Mouse (Mus musculus): ENCODE data around the gene Mei1. TPM values are rescaled to one million over a fixed set of nuclear protein-coding genes. Genes with fewer than 3 reads are reported as not detected.

The Mei1 gene
- total RNA-seq (2023) = not detected

DNA sequence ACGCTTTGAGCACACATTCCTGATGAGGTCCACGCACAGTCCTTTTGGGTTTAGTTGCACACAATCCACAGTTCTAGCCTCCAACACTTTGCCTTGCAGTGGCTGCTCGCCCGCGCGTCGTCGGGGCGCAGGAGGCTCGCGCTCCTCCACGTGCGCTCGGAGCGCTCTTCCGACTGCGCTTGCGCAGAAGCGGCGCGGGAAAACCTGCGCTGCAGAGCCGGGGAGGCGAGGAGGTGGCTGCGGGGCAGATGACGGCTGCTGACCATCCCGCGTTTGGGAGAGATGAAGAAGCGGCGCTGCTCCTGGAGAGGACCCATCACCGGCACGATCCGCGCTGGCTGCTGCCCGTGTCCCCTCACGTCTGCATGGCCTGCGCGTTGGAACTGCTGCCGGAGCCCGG is at the start of gene Mei1:
TSS of gene Mei1 (plus strand) at position 99 of the 400 bp plus-strand sequence.

DNA sequence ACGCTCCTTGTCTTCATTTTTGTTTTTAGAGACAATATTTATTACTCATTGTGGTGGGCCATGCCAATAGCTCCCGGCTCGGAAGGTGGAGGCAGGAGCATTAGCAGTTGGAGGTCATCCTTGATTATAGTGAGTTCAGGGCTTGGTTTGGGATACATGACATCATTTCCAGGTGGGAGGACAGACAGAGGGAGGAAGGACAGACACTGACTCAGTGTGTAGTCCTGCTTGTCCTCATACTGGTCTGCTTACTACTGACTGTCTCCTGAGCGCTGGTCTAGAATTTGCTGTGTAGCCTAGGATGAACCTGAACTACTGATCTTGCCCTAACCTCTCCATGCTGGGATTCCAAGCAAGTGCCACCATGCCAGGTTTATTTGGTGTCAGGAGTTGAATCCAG is 36.0 kb upstream of the Mei1 start, which contains the start of gene Desi1:
TSS of gene Desi1 (minus strand) at position 101 of the 400 bp plus-strand sequence.

DNA sequence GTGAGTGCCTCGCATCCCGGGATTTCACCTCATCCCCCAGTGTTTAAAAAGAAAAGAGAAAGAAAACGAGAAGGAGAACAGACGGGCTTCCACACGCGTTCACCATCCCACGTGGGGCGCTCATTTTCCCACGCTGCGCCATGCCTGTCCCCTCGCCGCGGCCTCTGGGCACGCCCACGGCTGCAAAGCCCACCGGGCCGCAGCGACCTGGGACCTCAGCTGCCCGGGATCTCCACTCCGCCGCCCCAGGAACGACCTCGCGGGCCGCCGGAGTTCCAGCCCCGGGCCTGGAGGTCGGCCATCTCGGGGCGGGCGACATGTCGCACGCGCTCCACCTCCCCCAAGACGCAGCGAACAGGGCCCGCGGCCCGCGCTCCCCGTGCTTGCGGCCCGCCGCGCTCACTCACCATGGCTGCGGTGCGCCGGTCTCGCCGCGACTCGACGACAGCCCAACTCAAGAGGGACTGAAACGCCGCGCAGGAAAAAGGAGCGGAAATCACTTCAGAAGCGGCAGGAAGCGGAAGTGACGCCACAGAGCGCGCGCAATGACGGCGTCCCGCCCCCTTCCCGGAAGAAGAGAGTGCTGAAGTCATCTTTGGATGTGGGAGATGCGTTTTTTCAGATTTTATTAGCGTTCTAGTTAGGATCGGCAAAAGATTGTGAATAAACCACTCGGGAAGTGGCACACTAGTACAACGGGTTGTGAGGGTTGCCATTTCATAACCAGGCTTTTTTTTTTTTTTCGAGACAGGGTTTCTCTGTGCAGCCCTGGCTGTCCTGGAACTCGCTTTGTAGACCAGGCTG is 22.5 kb upstream of the Mei1 start, which contains the start of gene Snu13:
TSS of gene Snu13 (minus strand) at position 519 of the 804 bp plus-strand sequence.

DNA sequence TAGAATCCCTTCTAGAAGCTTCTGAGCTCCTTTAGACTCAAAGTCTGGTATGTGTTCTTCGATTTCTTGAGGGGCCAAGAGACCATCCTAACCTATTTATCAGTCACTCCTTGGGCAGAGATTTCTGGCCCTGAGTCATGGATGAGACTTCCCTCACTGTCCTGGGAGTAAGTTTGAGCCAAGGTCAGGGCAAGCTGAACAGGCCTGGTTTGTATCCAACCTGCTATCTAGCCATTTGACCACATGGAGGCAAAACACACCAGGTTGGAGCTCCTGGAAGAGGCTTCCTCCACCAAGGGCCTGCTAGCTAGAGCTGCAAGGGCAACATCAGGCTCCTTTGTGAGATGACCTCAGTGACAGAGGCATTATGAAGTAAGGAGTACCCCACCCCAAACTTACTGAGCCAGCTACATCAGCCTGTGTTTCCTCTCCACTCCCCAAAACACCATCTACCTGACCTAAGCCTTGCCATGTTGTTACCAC is 11.0 kb upstream of the Mei1 start, which contains the start of gene 4930407I10Rik:
TSS of gene 4930407I10Rik (plus strand) at position 433 of the 483 bp plus-strand sequence.

DNA sequence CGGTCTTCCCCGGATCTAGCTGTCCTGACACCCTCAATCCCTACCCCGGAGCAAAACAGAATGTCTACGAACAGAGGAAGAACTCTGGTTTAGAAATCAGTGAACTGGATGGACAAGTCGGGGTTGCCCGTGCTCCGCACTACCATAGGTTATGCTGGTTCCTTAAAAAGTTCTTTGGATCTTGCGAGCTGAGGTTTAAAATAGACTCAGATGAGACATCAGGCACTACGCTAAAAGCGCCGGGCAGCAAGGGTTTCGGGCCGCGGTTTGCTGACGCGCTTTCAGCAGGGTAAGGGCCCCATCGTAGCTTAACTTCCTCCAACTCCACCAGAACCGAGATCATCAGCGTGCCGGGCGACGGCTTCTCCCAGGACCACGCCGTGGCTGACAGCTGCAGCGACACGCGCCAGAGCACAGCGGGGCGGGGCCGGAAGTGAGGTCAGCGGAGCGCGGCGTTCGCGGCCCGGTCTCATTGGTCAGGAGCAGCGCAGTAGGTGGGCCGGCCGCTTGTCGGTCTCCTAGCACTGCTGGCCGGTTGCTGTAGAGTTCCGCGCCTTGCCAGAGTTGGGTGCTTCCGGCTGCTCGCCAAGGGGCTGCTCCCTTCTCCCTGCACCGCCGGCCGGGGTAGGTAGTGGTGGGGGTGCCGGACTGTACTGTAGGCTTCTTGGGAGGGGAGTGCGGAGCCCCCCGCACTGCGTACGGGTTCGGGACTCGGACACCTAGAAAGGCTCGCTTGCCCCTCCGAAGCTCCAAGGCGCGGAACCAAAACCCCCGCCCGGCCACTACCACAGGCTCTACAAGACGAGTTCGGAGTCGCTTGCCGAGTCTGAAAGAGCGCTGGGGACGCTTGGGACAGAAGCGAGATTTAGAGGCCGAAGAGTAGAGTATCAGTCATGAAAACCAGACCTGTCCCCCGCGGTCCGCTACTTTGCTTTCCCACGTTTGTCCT is 57.9 kb downstream of the Mei1 start, which contains the start of gene Ccdc134:
TSS of gene Ccdc134 (plus strand) at position 497 of the 949 bp plus-strand sequence.

DNA sequence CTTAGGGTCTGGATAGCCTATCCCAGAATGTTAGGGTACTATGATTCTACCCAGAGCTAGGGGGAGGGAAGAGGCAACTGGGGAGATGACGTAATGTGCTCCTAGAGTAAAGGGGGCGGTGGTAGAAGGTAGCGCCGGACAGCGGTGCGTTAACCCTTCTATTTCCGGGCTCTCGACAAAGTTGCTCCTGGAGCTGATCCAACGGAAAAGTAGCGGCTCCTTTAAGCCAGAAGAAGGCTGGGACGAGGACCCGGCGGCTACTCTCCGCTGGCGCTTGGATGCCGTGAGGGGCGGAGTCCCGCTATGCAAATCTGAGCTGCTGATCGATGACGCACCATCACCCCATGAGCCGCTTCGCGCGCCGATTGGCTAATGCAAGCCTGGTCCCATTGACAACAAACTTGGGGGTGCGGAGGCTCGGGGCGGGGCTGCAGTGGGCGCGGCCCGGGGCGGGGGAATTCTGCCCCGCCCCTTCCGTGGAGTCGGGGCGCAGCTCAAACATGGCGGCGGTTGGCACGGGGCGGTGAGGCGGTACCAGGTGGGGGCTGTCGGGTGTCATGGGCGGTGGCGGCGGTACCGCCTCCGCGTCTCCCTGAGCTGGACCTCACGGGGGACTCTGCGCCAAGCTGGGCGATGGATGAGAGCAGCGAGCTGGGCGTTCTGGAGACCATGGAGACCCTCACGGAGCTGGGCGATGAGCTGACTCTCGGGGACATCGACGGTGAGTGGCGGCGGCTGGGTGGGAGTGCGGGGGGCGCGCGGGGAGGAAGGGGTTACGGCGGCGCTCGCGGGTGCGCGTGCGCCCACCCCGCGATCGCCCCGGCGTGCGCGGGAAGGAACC is 77.2 kb downstream of the Mei1 start, which contains the start of gene Srebf2:
TSS of gene Srebf2 (plus strand) at position 412 of the 841 bp plus-strand sequence.

Other genes starting within 250 kb of the Mei1 start
- 108 TPM for gene Tob2, start 211.2 kb upstream of the Mei1 start, total RNA-seq (2023)
- 51.6 TPM for gene Phf5a, start 198.1 kb upstream of the Mei1 start, total RNA-seq (2023)
- 156 TPM for gene Aco2, start 197.7 kb upstream of the Mei1 start, total RNA-seq (2023)
- 11.5 TPM for gene Polr3h, start 143.8 kb upstream of the Mei1 start, total RNA-seq (2023)
- not detected for gene Csdc2, start 133.2 kb upstream of the Mei1 start, total RNA-seq (2023)
- 13.0 TPM for gene Pmm1, start 109.1 kb upstream of the Mei1 start, total RNA-seq (2023)
- not detected for gene 1700029P11Rik, start 89.5 kb upstream of the Mei1 start, total RNA-seq (2023)
- 21.7 TPM for gene Xrcc6, start 82.2 kb upstream of the Mei1 start, total RNA-seq (2023)
- 18.6 TPM for gene Desi1, start 36.1 kb upstream of the Mei1 start, total RNA-seq (2023)
- 79.1 TPM for gene Snu13, start 22.4 kb upstream of the Mei1 start, total RNA-seq (2023)
- not detected for gene 4930407I10Rik, start 10.8 kb upstream of the Mei1 start, total RNA-seq (2023)
- 33.6 TPM for gene Ccdc134, start 57.9 kb downstream of the Mei1 start, total RNA-seq (2023)
- 239 TPM for gene Srebf2, start 77.2 kb downstream of the Mei1 start, total RNA-seq (2023)
- gene Shisa8, start 142.8 kb downstream of the Mei1 start, total RNA-seq (2023) = 0.29 TPM
- gene Tnfrsf13c, start 154.4 kb downstream of the Mei1 start, total RNA-seq (2023) = 18.9 TPM
- gene Cenpm, start 174.8 kb downstream of the Mei1 start, total RNA-seq (2023) = 1.7 TPM
- not detected for gene 1500009C09Rik, start 182.4 kb downstream of the Mei1 start, total RNA-seq (2023)
- not detected for gene Sept3, start 204.9 kb downstream of the Mei1 start, total RNA-seq (2023)
- not detected for gene Wbp2nl, start 229.0 kb downstream of the Mei1 start, total RNA-seq (2023)

Data from CD4-positive naive resting alpha-beta T cell, adult 76 days (primary cell).